Mouse (Mus musculus): ENCODE measurements around the gene Vmn1r80. TPM values are rescaled to one million over a fixed set of nuclear protein-coding genes. Genes with fewer than 3 reads are reported as not detected.
"Not testable (repeated sequence)": the region's sequence is repeated elsewhere in the genome, so short reads cannot be mapped to it uniquely, and the experiment has no call there.

The Vmn1r80 gene
- total RNA-seq (2021), result not detected

- intact Hi-C loops (cut with DNase I), result no loop called here
Observed at GRCm38 (mm10) chr7:12188986-12189385, at the start of gene Vmn1r80. Vmn1r80 (plus strand) TSS chr7:12189286.

GRCm38 (mm10) chr7:12149957-12150356 is 39.1 kb upstream of the Vmn1r80 start, which contains the start of gene Vmn1r78:
Vmn1r78 (plus strand) TSS chr7:12150257.
- intact Hi-C loops (cut with DNase I), result no loop called here

More at GRCm38 (mm10) chr7:12188986-12189385, at the start of gene Vmn1r80:
- DNase-seq (ENCODE audit: low spot score in 2 of 2), result no peak

GRCm38 (mm10) chr7:12156463-12156862 is 32.6 kb upstream of the Vmn1r80 start:
- intact Hi-C loops (cut with DNase I), result not testable (repeated sequence)

More at GRCm38 (mm10) chr7:12149957-12150356, 39.1 kb upstream of the Vmn1r80 start, which contains the start of gene Vmn1r78:
- DNase-seq (ENCODE audit: low spot score in 2 of 2), result no peak

GRCm38 (mm10) chr7:12170979-12171378 is 18.1 kb upstream of the Vmn1r80 start, which contains the start of gene Vmn1r79:
Vmn1r79 (plus strand) TSS chr7:12171279.
- intact Hi-C loops (cut with DNase I); DNase-seq (ENCODE audit: low spot score in 2 of 2): not testable (repeated sequence)

More at GRCm38 (mm10) chr7:12156463-12156862, 32.6 kb upstream of the Vmn1r80 start:
- not testable (repeated sequence) for DNase-seq (ENCODE audit: low spot score in 2 of 2)

- DNase-seq (ENCODE audit: low spot score in 2 of 2); intact Hi-C loops (cut with DNase I): not testable (repeated sequence)
Observed at GRCm38 (mm10) chr7:12172926-12173325, 16.2 kb upstream of the Vmn1r80 start.

GRCm38 (mm10) chr7:12204141-12204540 is 15.1 kb downstream of the Vmn1r80 start:
- intact Hi-C loops (cut with DNase I), result no loop called here
- DNase-seq (ENCODE audit: low spot score in 2 of 2), result no peak

Other genes with a start within 250 kb of the Vmn1r80 start
- not detected for gene Vmn1r77, start 152.5 kb upstream of the Vmn1r80 start, total RNA-seq (2021)
- gene Vmn1r78, start 39.0 kb upstream of the Vmn1r80 start, total RNA-seq (2021), result not detected
- gene Vmn1r79, start 18.0 kb upstream of the Vmn1r80 start, total RNA-seq (2021), result not detected
- gene Vmn1r81, start 79.0 kb downstream of the Vmn1r80 start, total RNA-seq (2021), result not detected
- not detected for gene Vmn1r82, start 111.1 kb downstream of the Vmn1r80 start, total RNA-seq (2021)
- not detected for gene Vmn1r83, start 140.2 kb downstream of the Vmn1r80 start, total RNA-seq (2021)
- gene Vmn1r84, start 180.0 kb downstream of the Vmn1r80 start, total RNA-seq (2021), result not detected
- gene Zfp551, start 233.5 kb downstream of the Vmn1r80 start, total RNA-seq (2021), result 1 to 10 TPM; 7.6 to 7.7 TPM